Mouse (Mus musculus): Measurements from ENCODE around the gene Cpvl. TPM values are rescaled to one million over a fixed set of nuclear protein-coding genes. Genes with fewer than 3 reads are reported as not detected.

Gene Cpvl
- polyA plus RNA-seq, 1 experiment from 2014 or later, result 0.59 TPM

DNA sequence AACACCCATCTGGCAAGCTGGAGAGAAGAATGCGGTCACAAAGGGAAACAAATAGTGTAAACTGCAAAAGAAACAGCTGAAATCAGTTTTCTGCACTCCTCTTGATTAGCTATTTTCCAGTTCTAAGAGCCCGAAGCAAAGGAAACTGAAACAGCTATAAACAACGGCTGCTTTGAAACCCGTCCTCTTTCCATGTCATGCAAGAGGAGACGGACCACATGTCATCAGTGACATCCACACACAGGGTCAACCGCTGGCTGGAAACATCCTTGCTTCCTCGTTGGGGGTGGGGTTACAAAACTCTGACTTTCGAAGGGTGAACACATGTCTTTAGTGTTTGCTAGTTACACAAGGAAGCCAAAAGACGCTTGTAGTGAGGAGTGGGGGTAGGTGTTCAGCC lies 27.6 kb downstream of the Cpvl start:
- DNase-seq (ENCODE audit: low spot score) (peak; percentile 94), ATAC-seq (replicated peaks; ENCODE audit: low FRiP score, low read depth) (peak; percentile 55; the same call in 1 of the 2 replicates)
- Histone ChIP-seq H3K4me3 (replicated peaks; ENCODE audit: low read depth, low read length) (no peak overlapping the region), H3K27ac (peak overlapping the region; percentile 92), H3K9ac (ENCODE audit: low read depth, low read length) (0 out of 2 replicates have a peak overlapping the region, but pooled peaks have one; percentile 18), H3K9me3 (replicated peaks; ENCODE audit: low read length) (no peaks in the 10 kb centered on the region), H3K4me1 (replicated peaks; ENCODE audit: insufficient read depth, low read length) (peaks cover 25% of the 10 kb centered on the region), H3K36me3 (ENCODE audit: insufficient read depth, low read length) (no peaks in the 10 kb centered on the region), H3K27me3 (ENCODE audit: insufficient read depth, low read length) (no peaks in the 10 kb centered on the region), H3K4me2 (ENCODE audit: low read length) (peak overlapping the region; percentile 21; the same call in 1 of the 2 replicates)
- no peak for TF ChIP-seq CTCF (IDR thresholded peaks at IDR 0.05; ENCODE audit: low read depth)
- 17% methylated on average over 9 of the region's 9 CpGs for WGBS

GRCm38 (mm10) chr6:53948388-53949035 lies 30.0 kb downstream of the Cpvl start:
- WGBS, result 5% methylated on average over 4 of the region's 4 CpGs
- H3K4me3 ChIP-seq (replicated peaks; ENCODE audit: low read depth, low read length), result no peak overlapping the region
- no peaks in the 10 kb centered on the region for H3K27me3 ChIP-seq (ENCODE audit: insufficient read depth, low read length)
- no peaks in the 10 kb centered on the region for H3K36me3 ChIP-seq (ENCODE audit: insufficient read depth, low read length)
- TF ChIP-seq CTCF (IDR thresholded peaks at IDR 0.05; ENCODE audit: low read depth), result no peak
- no peaks in the 10 kb centered on the region for H3K9me3 ChIP-seq (replicated peaks; ENCODE audit: low read length)
- H3K27ac ChIP-seq, result peak overlapping the region; percentile 31
- peak; percentile 48 for ATAC-seq (replicated peaks; ENCODE audit: low FRiP score, low read depth)
- no peak overlapping the region for H3K4me2 ChIP-seq (ENCODE audit: low read length)
- peaks cover 27% of the 10 kb centered on the region for H3K4me1 ChIP-seq (replicated peaks; ENCODE audit: insufficient read depth, low read length)
- H3K9ac ChIP-seq (ENCODE audit: low read depth, low read length), result no peak overlapping the region
- peak; percentile 86 for DNase-seq (ENCODE audit: low spot score)

DNA sequence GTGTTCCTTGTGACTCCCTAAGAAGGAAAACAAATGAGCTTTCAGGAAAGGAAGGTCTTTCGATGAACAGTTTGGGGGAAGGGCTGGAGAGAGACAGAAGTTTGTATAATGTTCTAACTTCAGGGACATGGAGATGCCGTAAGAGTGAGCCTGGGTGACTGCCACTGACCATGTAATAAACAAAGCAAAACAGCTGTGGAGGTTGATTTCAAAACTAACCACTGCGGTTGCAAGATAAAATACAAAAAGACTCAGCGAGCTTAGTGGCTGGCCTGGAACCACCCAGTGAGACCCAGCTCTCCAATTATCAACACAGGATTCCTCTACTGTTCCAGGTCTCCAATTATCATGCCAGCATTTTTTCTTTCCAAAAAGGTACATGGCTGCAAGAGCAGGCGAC lies 33.6 kb downstream of the Cpvl start:
- Histone ChIP-seq H3K9ac (ENCODE audit: low read depth, low read length) (no peak overlapping the region), H3K4me1 (replicated peaks; ENCODE audit: insufficient read depth, low read length) (peaks cover 11% of the 10 kb centered on the region), H3K4me3 (replicated peaks; ENCODE audit: low read depth, low read length) (no peak overlapping the region), H3K9me3 (replicated peaks; ENCODE audit: low read length) (no peaks in the 10 kb centered on the region), H3K27ac (no peak overlapping the region), H3K36me3 (ENCODE audit: insufficient read depth, low read length) (no peaks in the 10 kb centered on the region), H3K27me3 (ENCODE audit: insufficient read depth, low read length) (no peaks in the 10 kb centered on the region), H3K4me2 (ENCODE audit: low read length) (no peak overlapping the region)
- WGBS, result 74% methylated on average over 5 of the region's 5 CpGs
- DNase-seq (ENCODE audit: low spot score), result no peak
- no peak for TF ChIP-seq CTCF (IDR thresholded peaks at IDR 0.05; ENCODE audit: low read depth)
- ATAC-seq (replicated peaks; ENCODE audit: low FRiP score, low read depth), result no peak

GRCm38 (mm10) chr6:53944417-53944816 lies 34.1 kb downstream of the Cpvl start:
- WGBS, result 70% methylated on average over 3 of the region's 3 CpGs
- no peaks in the 10 kb centered on the region for H3K9me3 ChIP-seq (replicated peaks; ENCODE audit: low read length)
- H3K27ac ChIP-seq, result no peak overlapping the region
- H3K4me3 ChIP-seq (replicated peaks; ENCODE audit: low read depth, low read length), result no peak overlapping the region
- peaks cover 7% of the 10 kb centered on the region for H3K4me1 ChIP-seq (replicated peaks; ENCODE audit: insufficient read depth, low read length)
- H3K27me3 ChIP-seq (ENCODE audit: insufficient read depth, low read length), result no peaks in the 10 kb centered on the region
- DNase-seq (ENCODE audit: low spot score) (no peak), ATAC-seq (replicated peaks; ENCODE audit: low FRiP score, low read depth) (no peak)
- no peak for TF ChIP-seq CTCF (IDR thresholded peaks at IDR 0.05; ENCODE audit: low read depth)
- no peak overlapping the region for H3K4me2 ChIP-seq (ENCODE audit: low read length)
- no peak overlapping the region for H3K9ac ChIP-seq (ENCODE audit: low read depth, low read length)
- H3K36me3 ChIP-seq (ENCODE audit: insufficient read depth, low read length), result no peaks in the 10 kb centered on the region

DNA sequence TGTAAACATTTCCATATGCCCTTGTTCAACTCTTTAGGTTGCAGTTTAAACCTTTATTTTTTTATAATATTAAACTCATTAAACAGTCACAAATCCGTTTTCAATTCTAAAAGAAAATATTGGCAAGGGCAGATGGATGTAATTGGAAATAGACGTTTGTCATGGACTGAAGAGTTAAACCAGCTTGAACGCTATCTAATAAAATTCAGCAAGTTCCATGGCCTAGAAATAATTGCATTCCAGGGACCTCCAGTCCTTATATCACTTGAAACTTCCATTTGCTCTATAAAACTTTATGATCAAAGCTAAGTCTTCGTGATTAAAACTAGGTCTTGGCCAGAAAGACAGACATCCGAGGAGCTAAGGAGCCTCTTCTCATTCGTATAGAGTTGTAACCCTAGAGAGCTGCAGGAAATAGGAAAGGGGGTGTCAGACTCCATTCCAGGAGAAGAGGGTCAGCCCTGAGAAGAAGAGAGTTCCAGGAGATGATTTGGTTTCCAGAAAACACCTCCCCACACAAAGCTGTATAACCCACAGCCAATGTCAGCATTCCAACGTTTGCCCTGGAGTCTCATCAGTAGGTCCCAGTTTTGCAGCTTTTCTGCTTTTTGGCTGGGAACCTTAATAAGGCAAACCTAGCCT lies 36.2 kb downstream of the Cpvl start:
- H3K27ac ChIP-seq, result 0 out of 2 replicates have a peak overlapping the region, but pooled peaks have one; percentile 2
- H3K4me1 ChIP-seq (replicated peaks; ENCODE audit: insufficient read depth, low read length), result peaks cover 3% of the 10 kb centered on the region; the same call in 1 of the 2 replicates
- no peak for TF ChIP-seq CTCF (IDR thresholded peaks at IDR 0.05; ENCODE audit: low read depth)
- no peak overlapping the region for H3K4me3 ChIP-seq (replicated peaks; ENCODE audit: low read depth, low read length)
- ATAC-seq (replicated peaks; ENCODE audit: low FRiP score, low read depth) (no peak), DNase-seq (ENCODE audit: low spot score) (peak; percentile 66)
- H3K36me3 ChIP-seq (ENCODE audit: insufficient read depth, low read length), result no peaks in the 10 kb centered on the region
- H3K9me3 ChIP-seq (replicated peaks; ENCODE audit: low read length), result no peaks in the 10 kb centered on the region
- no peak overlapping the region for H3K4me2 ChIP-seq (ENCODE audit: low read length)
- WGBS, result 26% methylated on average over 7 of the region's 7 CpGs
- H3K9ac ChIP-seq (ENCODE audit: low read depth, low read length), result no peak overlapping the region
- H3K27me3 ChIP-seq (ENCODE audit: insufficient read depth, low read length), result no peaks in the 10 kb centered on the region

DNA sequence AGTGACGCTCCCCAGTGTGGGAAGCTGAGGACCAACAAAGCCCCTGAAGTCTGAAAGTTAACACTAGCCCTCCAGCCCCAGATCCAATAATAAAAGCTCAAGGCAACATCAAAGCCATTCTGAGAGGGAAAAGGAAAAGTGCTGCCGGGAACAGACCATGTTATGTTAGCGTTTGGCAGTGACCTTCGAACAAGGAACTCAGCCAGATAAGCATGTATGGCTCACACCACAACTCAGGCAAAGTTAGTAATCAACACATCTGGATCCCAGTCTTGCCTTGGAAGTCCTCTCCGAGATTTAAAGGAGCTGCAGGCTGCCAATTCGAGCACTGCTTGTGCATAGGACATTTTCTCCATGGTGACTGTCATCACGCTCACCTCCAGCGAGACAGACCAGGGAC lies 38.7 kb downstream of the Cpvl start:
- Histone ChIP-seq H3K4me3 (replicated peaks; ENCODE audit: low read depth, low read length) (no peak overlapping the region), H3K27ac (no peak overlapping the region), H3K9me3 (replicated peaks; ENCODE audit: low read length) (no peaks in the 10 kb centered on the region), H3K9ac (ENCODE audit: low read depth, low read length) (no peak overlapping the region), H3K4me2 (ENCODE audit: low read length) (no peak overlapping the region), H3K4me1 (replicated peaks; ENCODE audit: insufficient read depth, low read length) (peaks cover 3% of the 10 kb centered on the region; the same call in 1 of the 2 replicates), H3K27me3 (ENCODE audit: insufficient read depth, low read length) (no peaks in the 10 kb centered on the region), H3K36me3 (ENCODE audit: insufficient read depth, low read length) (no peaks in the 10 kb centered on the region)
- TF ChIP-seq CTCF (IDR thresholded peaks at IDR 0.05; ENCODE audit: low read depth), result no peak
- WGBS, result 43% methylated on average over 8 of the region's 8 CpGs
- DNase-seq (ENCODE audit: low spot score) (no peak), ATAC-seq (replicated peaks; ENCODE audit: low FRiP score, low read depth) (no peak)
